Mouse (Mus musculus) bone marrow, adult 2 months (tissue): ENCODE data around the gene Gm14326.
"Not testable (repeated sequence)": the region's sequence is repeated elsewhere in the genome, so short reads cannot be mapped to it uniquely, and the experiment has no call there.

ENCODE experiments used
- CTCF ChIP-seq: fragments of 200-500 bp; IDR thresholded peaks from 2 replicates; pipeline ENCODE4 v1.5.1; 2011; ENCODE audit warnings: low read length, control low read depth; ENCODE audit not compliant: control insufficient read depth, insufficient read depth
- POLR2A ChIP-seq: fragments of 200-500 bp; IDR thresholded peaks from 2 replicates; pipeline ENCODE4 v1.6.1; 2011; ENCODE audit warnings: low read depth, mild to moderate bottlenecking, control low read depth, low read length, borderline replicate concordance; ENCODE audit not compliant: control insufficient read depth

- TF ChIP-seq CTCF, POLR2A: not testable (repeated sequence)
Observed at GRCm38 (mm10) chr2:177974814-177975213, 17.7 kb upstream of the Gm14326 start.
